Mouse (Mus musculus): ENCODE measurements at regions not wholly inside any gene's neighbourhood (a gene's known extent, or its start where the extent isn't known, plus 50 kb on each side); places are given as distances from the start of the nearest gene placed in this dataset.

GRCm38 (mm10) chr8:10699669-10700068, 308.6 kb downstream of the Irs2 start:
- TF ChIP-seq CTCF (IDR thresholded peaks at IDR 0.05; ENCODE audit: low read depth, low read length), result no peak
- TF ChIP-seq POLR2A (IDR thresholded peaks at IDR 0.05; ENCODE audit: borderline replicate concordance, low read depth, low read length), result no peak

Measured in bone marrow macrophage, adult 2 months (primary cell).